ENCODE assay signal across 8 mouse cellular contexts in the genomic region with DNA sequence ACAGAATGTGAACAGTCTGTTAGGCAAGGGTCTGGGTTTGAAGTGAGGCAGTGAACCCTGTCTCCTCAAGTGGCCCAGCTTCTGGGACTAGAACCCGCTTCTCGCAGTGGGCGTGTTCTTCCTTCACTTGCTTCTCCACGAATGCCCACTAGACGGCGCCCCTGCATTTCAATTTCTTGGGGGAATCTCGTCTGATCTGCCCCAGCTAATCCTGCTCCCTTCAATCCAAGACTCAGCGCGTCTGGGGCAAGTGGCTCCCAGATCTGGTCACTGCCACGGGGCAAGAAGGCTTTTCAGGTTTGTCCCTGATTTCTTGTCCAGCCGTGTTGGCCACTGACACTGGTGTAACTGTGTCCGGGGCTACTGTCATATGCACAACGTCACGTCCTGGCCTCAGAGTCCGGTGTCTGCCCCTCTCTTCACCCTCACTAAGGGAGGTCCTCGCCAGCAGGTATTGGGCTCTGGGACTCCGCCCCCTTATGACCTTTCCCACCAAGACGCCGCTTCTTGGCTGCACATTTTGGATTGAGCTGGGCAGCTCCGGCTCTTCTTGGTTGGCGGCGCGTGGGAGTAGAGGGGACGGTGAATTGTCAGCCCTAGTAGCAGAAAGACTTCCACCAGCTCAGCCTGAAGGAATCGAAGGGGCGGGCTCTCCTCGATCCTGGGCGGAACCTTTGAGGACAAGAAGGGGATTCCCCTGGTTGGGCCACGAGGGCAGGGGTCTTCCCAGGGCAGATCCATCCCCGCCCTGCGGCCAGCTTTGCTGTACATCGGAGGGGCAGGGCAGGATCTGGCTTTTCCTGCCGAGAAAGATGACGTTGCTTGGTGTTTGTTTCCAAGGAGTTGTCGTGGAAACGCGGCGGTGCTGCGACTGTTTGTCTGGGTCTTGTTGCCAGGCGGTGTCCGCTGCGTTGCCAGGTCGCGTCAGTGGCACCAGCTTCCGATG. TPM values are rescaled to one million over a fixed set of nuclear protein-coding genes. Genes with fewer than 3 reads are reported as not detected.
DNase-seq lines count a peak whose midpoint lies in the region; ATAC-seq and TF ChIP-seq lines count a peak whose summit lies in the region.

Gene Crip1 (plus strand): TSS at position 205 of the 946 bp plus-strand sequence.

- no peak within 1 kb of the TSS for H3K4me3 ChIP-seq in hindbrain, embryonic 14.5 days (replicated peaks; ENCODE audit: low read length)
- peak within 1 kb of the TSS; percentile 23 for H3K4me3 ChIP-seq in left cerebral cortex, adult 2 months
- peak within 1 kb of the TSS; percentile 17; the same call in 1 of the 2 replicates for H3K4me3 ChIP-seq in macrophage (ENCODE audit: inconsistent target)

- intact Hi-C loops in left cerebral cortex, adult 2 months (cut with DNase I): loop anchor here (5.0 kb wide), 1 partner anchor 41 kb away; the partner anchor contains the start of gene Tmem121

- H3K4me2 ChIP-seq in hindbrain, embryonic 14.5 days (replicated peaks): peak within 1 kb of the TSS; percentile 21

- WGBS in hindbrain, embryonic 14.5 days: 7% methylated on average over 45 of the region's 45 CpGs
- 23% methylated on average over 45 of the region's 45 CpGs for WGBS in macrophage (ENCODE audit: missing documents)

- ATAC-seq in activated CD4-positive, CD25-positive, alpha-beta regulatory T cell, adult 4 months: peak; percentile 70
- ATAC-seq in hindbrain, embryonic 14.5 days (ENCODE audit: low FRiP score): no peak

- H3K27me3 ChIP-seq in hindbrain, embryonic 14.5 days (ENCODE audit: control insufficient read depth, insufficient read depth, low read length): 0 out of 2 replicates have a peak, but pooled peaks cover 13% of the 10 kb centered on the region

- H3K9me3 ChIP-seq in hindbrain, embryonic 14.5 days (ENCODE audit: control insufficient read depth, low read length): no peaks in the 10 kb centered on the region

- TF ChIP-seq CTCF in left cerebral cortex, adult 2 months (IDR thresholded peaks at IDR 0.05): peak; percentile 89

- no peaks in the 10 kb centered on the region for H3K79me2 ChIP-seq in macrophage (ENCODE audit: inconsistent target)

- peak; percentile 78 to 86 for DNase-seq in cerebellum, postnatal 4 days (ENCODE audit: low spot score in 2 of 2)
- DNase-seq in gastrocnemius, adult 18-20 months (ENCODE audit: low spot score): peak; percentile 90
- peak; percentile 67 for DNase-seq in hindbrain, embryonic 14.5 days (ENCODE audit: low spot score)
- peak; percentile 79 to 86 for DNase-seq in left cerebral cortex, adult 2 months (ENCODE audit: extremely low spot score in 1 of 2, low spot score in 2 of 2)
- peak; percentile 87 for DNase-seq in retina, postnatal 1 day
- DNase-seq in urinary bladder, adult 18-20 months (ENCODE audit: low spot score in 2 of 2): peak; percentile 81 to 85

- peaks cover 28% of the 10 kb centered on the region for H3K36me3 ChIP-seq in hindbrain, embryonic 14.5 days (replicated peaks; ENCODE audit: control insufficient read depth, insufficient read depth)
- H3K36me3 ChIP-seq in macrophage (ENCODE audit: inconsistent target): no peaks in the 10 kb centered on the region

- peaks cover 24% of the 10 kb centered on the region for H3K4me1 ChIP-seq in hindbrain, embryonic 14.5 days (replicated peaks; ENCODE audit: control insufficient read depth, insufficient read depth, low read length)

- H3K27ac ChIP-seq in hindbrain, embryonic 14.5 days: no peak within 1 kb of the TSS
- peak within 1 kb of the TSS; percentile 51 for H3K27ac ChIP-seq in left cerebral cortex, adult 2 months
- H3K27ac ChIP-seq in macrophage: no peak within 1 kb of the TSS

- H3K9ac ChIP-seq in hindbrain, embryonic 14.5 days: no peak within 1 kb of the TSS

RNA-seq across cellular contexts. Expression of gene Crip1, which starts in this region (rescaled TPM):
- polyA plus RNA-seq in activated CD4-positive, CD25-positive, alpha-beta regulatory T cell, adult 4 months (2017; shearing (Covaris generic)): 1,000 to 10,000 TPM; 1,240 to 2,098 TPM
- 100 to 1,000 TPM in 1 of 2 experiments, 10 to 100 TPM in 1; 65.3 to 100 TPM for total RNA-seq in gastrocnemius, adult 18-20 months (2021)
- polyA plus RNA-seq in hindbrain, embryonic 14.5 days (2014; fragmentation: Nextera tagmentation; extraction: Ambion mirVana): 30.5 and 34.4 TPM in 2 replicates
- 10 to 100 TPM; 14.4 to 15.0 TPM for total RNA-seq in left cerebral cortex, adult 2 months (2021)
- 10 to 100 TPM in 9 of 26 experiments, 1 to 10 TPM in 17; 1.2 to 28.4 (median 4.1) TPM for total RNA-seq in macrophage (2018; cell fraction: chromatin; rRNA removed)
- 100 to 1,000 TPM in 13 of 26 experiments, 10 to 100 TPM in 13; 19.3 to 337 (median 129) TPM for total RNA-seq in macrophage (2018; cell fraction: cytosol; rRNA removed)
- total RNA-seq in macrophage (2018; cell fraction: nucleus; rRNA removed): 10 to 100 TPM in 21 of 26 experiments, 1 to 10 TPM in 5; 4.4 to 62.6 (median 17.8) TPM
- 173 to 304 TPM (median 230 TPM) in 3 replicates for polyA plus RNA-seq in macrophage (2018)

Comparison
In these comparisons a context has a peak if more than half of its experiments do, and no peak if none do; other contexts are left out.
1. RNA of gene Crip1 (total RNA-seq): 65.3 to 100 TPM in gastrocnemius, adult 18-20 months; 14.4 to 15.0 TPM in left cerebral cortex, adult 2 months; every median in the first group is over 4 times any median in the second.
2. Peak in every context shown above with its lines, with median percentiles within 50 percentile points of each other: DNase-seq.